Mouse (Mus musculus) liver, adult 2 months (tissue): ENCODE data around the gene Pigm. TPM values are rescaled to one million over a fixed set of nuclear protein-coding genes. Genes with fewer than 3 reads are reported as not detected.
A peak's percentile ranks its signal among the peaks of the same experiment; 100 is the strongest.

Experiments
- DNase-seq: peaks from one replicate; pipeline ENCODE4 v3.0.0-alpha.2; 2011; ENCODE audit warnings: low read depth, low spot score; ENCODE audit errors: extremely low read depth
- H3K27ac ChIP-seq: fragments of 200-500 bp; replicated peaks from 2 replicates; pipeline ENCODE4 v1.5.1; 2012; ENCODE audit warnings: low read depth, mild to moderate bottlenecking, control low read depth, inconsistent platforms, low read length; ENCODE audit not compliant: insufficient read depth
- H3K27me3 ChIP-seq: fragments of 200-500 bp; 2 replicates; pipeline ENCODE4 v1.6.1; 2012; ENCODE audit warnings: mild to moderate bottlenecking, moderate library complexity, low read length, inconsistent platforms; ENCODE audit not compliant: control insufficient read depth, insufficient read depth
- H3K36me3 ChIP-seq: fragments of 200-500 bp; 2 replicates; pipeline ENCODE4 v1.6.1; 2012; ENCODE audit warnings: low read length, inconsistent platforms; ENCODE audit not compliant: control insufficient read depth, insufficient read depth
- H3K4me1 ChIP-seq: fragments of 200-500 bp; 2 replicates; pipeline ENCODE4 v1.6.1; 2011; ENCODE audit warnings: low read length; ENCODE audit not compliant: control insufficient read depth, insufficient read depth
- H3K4me3 ChIP-seq: fragments of 200-500 bp; 2 replicates; pipeline ENCODE4 v1.5.1; 2011; ENCODE audit warnings: low read depth, mild to moderate bottlenecking, control low read depth, low read length, moderate library complexity; ENCODE audit not compliant: insufficient read depth
- H3K79me2 ChIP-seq: fragments of 200-500 bp; 2 replicates; pipeline ENCODE4 v1.6.1; 2012; ENCODE audit warnings: inconsistent platforms, mild to moderate bottlenecking, low read length, moderate library complexity; ENCODE audit not compliant: control insufficient read depth, insufficient read depth
- H3K9ac ChIP-seq: fragments of 200-500 bp; 2 replicates; pipeline ENCODE4 v1.6.1; 2012; ENCODE audit warnings: low read depth, mild to moderate bottlenecking, control low read depth, inconsistent platforms, low read length
- CTCF ChIP-seq: fragments of 200-500 bp; IDR thresholded peaks from 2 replicates; pipeline ENCODE4 v1.5.1; 2011; ENCODE audit warnings: low read depth, low read length, control low read depth
- POLR2A ChIP-seq: fragments of 200-500 bp; IDR thresholded peaks from 2 replicates; pipeline ENCODE4 v1.6.1; 2011; ENCODE audit warnings: low read length, control low read depth; ENCODE audit not compliant: insufficient read depth; ENCODE audit errors: extremely low read depth
- WGBS: fragments of 180-500 bp; shearing (Covaris S2); methylation state at CpG from one replicate; pipeline ENCODE4 v1.1.7; 2018; 5-methylcytosine and 5-hydroxymethylcytosine counted together
- polyA plus RNA-seq: library from polyadenylated mRNA; depleted of rRNA; stranded (reverse); fragments of >200 nt; gene quantifications from 2 replicates; pipeline ENCODE4 v1.2.3, GENCODE M21; 2012
- total RNA-seq: library from RNA; depleted of rRNA; stranded (reverse); fragments of >200 nt; gene quantifications from 2 replicates; pipeline ENCODE4 v1.2.3, GENCODE M21; 2014

Gene Pigm
- total and polyA plus RNA-seq, 2 experiments, result 3.7 to 4.4 TPM

- Histone ChIP-seq H3K27ac (no peak overlapping the region), H3K4me1 (no peaks in the 10 kb centered on the region), H3K79me2 (no peaks in the 10 kb centered on the region), H3K27me3 (no peaks in the 10 kb centered on the region), H3K36me3 (no peaks in the 10 kb centered on the region), H3K4me3 (no peak overlapping the region; the same call in 1 of the 2 replicates), H3K9ac (no peak overlapping the region)
- TF ChIP-seq POLR2A (no peak), CTCF (peak; percentile 95)
- WGBS, result 1% methylated on average over 5 of the region's 5 CpGs
- peak; percentile 29 for DNase-seq
Observed at GRCm38 (mm10) chr1:172412204-172412603, 35.9 kb downstream of the Pigm start.

- Histone ChIP-seq H3K4me3 (no peak overlapping the region), H3K4me1 (no peaks in the 10 kb centered on the region), H3K9ac (no peak overlapping the region), H3K27me3 (no peaks in the 10 kb centered on the region), H3K79me2 (no peaks in the 10 kb centered on the region), H3K27ac (no peak overlapping the region), H3K36me3 (no peaks in the 10 kb centered on the region)
- TF ChIP-seq CTCF, result no peak
- no peak for TF ChIP-seq POLR2A
- DNase-seq, result no peak
- 76% methylated on average over 4 of the region's 4 CpGs for WGBS
Observed at GRCm38 (mm10) chr1:172413491-172414230, 37.3 kb downstream of the Pigm start.

- no peaks in the 10 kb centered on the region for H3K4me1 ChIP-seq
- no peak overlapping the region for H3K4me3 ChIP-seq
- no peaks in the 10 kb centered on the region for H3K36me3 ChIP-seq
- 86% methylated on average over 6 of the region's 6 CpGs for WGBS
- H3K27ac ChIP-seq, result no peak overlapping the region
- no peaks in the 10 kb centered on the region for H3K79me2 ChIP-seq
- TF ChIP-seq CTCF (no peak), POLR2A (no peak)
- no peak overlapping the region for H3K9ac ChIP-seq
- no peaks in the 10 kb centered on the region for H3K27me3 ChIP-seq
- no peak for DNase-seq
Observed at GRCm38 (mm10) chr1:172414231-172414585, 37.9 kb downstream of the Pigm start.

- no peak for DNase-seq
- Histone ChIP-seq H3K4me3 (no peak overlapping the region), H3K9ac (no peak overlapping the region), H3K27ac (no peak overlapping the region), H3K36me3 (no peaks in the 10 kb centered on the region), H3K4me1 (no peaks in the 10 kb centered on the region), H3K79me2 (no peaks in the 10 kb centered on the region), H3K27me3 (no peaks in the 10 kb centered on the region)
- no peak for TF ChIP-seq POLR2A
- TF ChIP-seq CTCF, result no peak
- 86% methylated on average over 7 of the region's 7 CpGs for WGBS
Observed at GRCm38 (mm10) chr1:172415061-172415460, 38.7 kb downstream of the Pigm start.

- no peak for DNase-seq
- Histone ChIP-seq H3K27ac (no peak overlapping the region), H3K4me1 (no peaks in the 10 kb centered on the region), H3K36me3 (no peaks in the 10 kb centered on the region), H3K4me3 (no peak overlapping the region), H3K79me2 (no peaks in the 10 kb centered on the region), H3K9ac (no peak overlapping the region), H3K27me3 (no peaks in the 10 kb centered on the region)
- 48% methylated on average over 6 of the region's 6 CpGs for WGBS
- no peak for TF ChIP-seq POLR2A
- TF ChIP-seq CTCF, result no peak
Observed at GRCm38 (mm10) chr1:172418173-172418572, 41.8 kb downstream of the Pigm start.

- TF ChIP-seq CTCF, result no peak
- no peak for TF ChIP-seq POLR2A
- Histone ChIP-seq H3K27me3 (no peaks in the 10 kb centered on the region), H3K4me3 (no peak overlapping the region), H3K9ac (no peak overlapping the region), H3K36me3 (no peaks in the 10 kb centered on the region), H3K27ac (no peak overlapping the region), H3K79me2 (no peaks in the 10 kb centered on the region), H3K4me1 (no peaks in the 10 kb centered on the region)
- 74% methylated on average over 3 of the region's 3 CpGs for WGBS
- no peak for DNase-seq
Observed at GRCm38 (mm10) chr1:172418642-172419041, 42.3 kb downstream of the Pigm start.
